Mouse (Mus musculus) myocyte (in vitro differentiated cells): ENCODE data around the gene Fam53a. TPM values are rescaled to one million over a fixed set of nuclear protein-coding genes. Genes with fewer than 3 reads are reported as not detected.

Source experiments
- H3K27me3 ChIP-seq: one replicate; pipeline ENCODE4 v1.6.1; 2011; ENCODE audit not compliant: control insufficient read depth, insufficient read depth, insufficient read length
- H3K36me3 ChIP-seq: one replicate; pipeline ENCODE4 v1.6.1; 2011; ENCODE audit not compliant: control insufficient read depth, insufficient read depth
- H3K4me2 ChIP-seq: one replicate; pipeline ENCODE4 v1.6.1; 2011; ENCODE audit warnings: low read depth, control low read depth
- H3K4me3 ChIP-seq: one replicate; pipeline ENCODE4 v1.5.1; 2011; ENCODE audit warnings: mild to moderate bottlenecking, control low read depth, moderate library complexity
- H3K79me2 ChIP-seq: one replicate; pipeline ENCODE4 v1.6.1; 2011; ENCODE audit not compliant: control insufficient read depth, insufficient read depth
- H3ac ChIP-seq: one replicate; pipeline ENCODE4 v1.6.1; 2011; ENCODE audit not compliant: control insufficient read depth, insufficient read length
- CEBPB ChIP-seq: IDR thresholded peaks from 2 replicates; pipeline ENCODE4 v1.6.1; 2011; ENCODE audit warnings: mild to moderate bottlenecking, moderate library complexity; ENCODE audit not compliant: poor library complexity, insufficient read depth, severe bottlenecking
- E2F4 ChIP-seq: IDR thresholded peaks from one replicate; pipeline ENCODE4 v1.6.1; 2011; ENCODE audit warnings: mild to moderate bottlenecking, control low read depth, moderate library complexity; ENCODE audit not compliant: insufficient read depth
- MAX ChIP-seq: IDR thresholded peaks from one replicate; pipeline ENCODE4 v1.6.1; 2011; ENCODE audit warnings: low read depth, mild to moderate bottlenecking, control low read depth
- MYOD1 ChIP-seq, 3 experiments: IDR thresholded peaks; one replicate each; pipeline ENCODE4 v1.6.1; 2011; ENCODE audit warnings: control low read depth in 2 of 3, low read depth in 2 of 3, mild to moderate bottlenecking in 2 of 3, moderate library complexity in 1 of 3; ENCODE audit not compliant: insufficient read length in 2 of 3, control insufficient read depth in 1 of 3
- MYOG ChIP-seq, 3 experiments: IDR thresholded peaks; one replicate each; pipeline ENCODE4 v1.6.1; 2011; ENCODE audit warnings: control low read depth in 2 of 3, low read depth in 2 of 3, mild to moderate bottlenecking in 2 of 3; ENCODE audit not compliant: insufficient read length in 2 of 3, control insufficient read depth in 1 of 3, insufficient read depth in 1 of 3
- POLR2A ChIP-seq: IDR thresholded peaks from one replicate; pipeline ENCODE4 v1.6.1; 2011; ENCODE audit warnings: low read depth, mild to moderate bottlenecking, control low read depth, moderate library complexity; ENCODE audit not compliant: insufficient read length
- POLR2AphosphoS2 ChIP-seq: IDR thresholded peaks from one replicate; pipeline ENCODE4 v1.6.1; 2011; ENCODE audit warnings: low read depth, control low read depth; ENCODE audit not compliant: insufficient read length
- REST ChIP-seq: IDR thresholded peaks from one replicate; pipeline ENCODE4 v1.6.1; 2011; ENCODE audit warnings: mild to moderate bottlenecking, control low read depth, moderate library complexity; ENCODE audit not compliant: insufficient read depth, insufficient read length
- SRF ChIP-seq: IDR thresholded peaks from one replicate; pipeline ENCODE4 v1.6.1; 2011; ENCODE audit warnings: low read depth; ENCODE audit not compliant: control insufficient read depth, insufficient read length
- TCF12 ChIP-seq: IDR thresholded peaks from one replicate; pipeline ENCODE4 v1.6.1; 2011; ENCODE audit warnings: mild to moderate bottlenecking, control low read depth; ENCODE audit not compliant: poor library complexity, insufficient read depth, severe bottlenecking
- TCF3 ChIP-seq: IDR thresholded peaks from one replicate; pipeline ENCODE4 v1.6.1; 2011; ENCODE audit warnings: low read depth, control low read depth; ENCODE audit not compliant: insufficient read length
- USF1 ChIP-seq: IDR thresholded peaks from one replicate; pipeline ENCODE4 v1.6.1; 2011; ENCODE audit warnings: low read depth, mild to moderate bottlenecking, control low read depth, moderate library complexity
- polyA plus RNA-seq: library from polyadenylated mRNA; unstranded; fragments of >200 nt; fragmentation: generic; extraction: Trizol; gene quantifications from one replicate; pipeline ENCODE4 v1.2.1, GENCODE M21; 2012; ENCODE audit warnings: missing spikeins

The Fam53a gene
- polyA plus RNA-seq, 1 experiment = 28.3 TPM

- H3K4me2 ChIP-seq = peak overlapping the region; percentile 93
- H3ac ChIP-seq = peak overlapping the region; percentile 63
- H3K36me3 ChIP-seq = peaks cover 12% of the 10 kb centered on the region
- no peak for TF ChIP-seq E2F4
- no peak for TF ChIP-seq TCF12
- H3K79me2 ChIP-seq = peaks cover 57% of the 10 kb centered on the region
- peak overlapping the region; percentile 97 for H3K4me3 ChIP-seq
- H3K27me3 ChIP-seq = no peaks in the 10 kb centered on the region
Observed at GRCm38 (mm10) chr5:33651541-33651920, 22.1 kb upstream of the Fam53a start.

GRCm38 (mm10) chr5:33651017-33651416 is 21.6 kb upstream of the Fam53a start:
- no peaks in the 10 kb centered on the region for H3K27me3 ChIP-seq
- H3K4me2 ChIP-seq = peak overlapping the region; percentile 93
- H3ac ChIP-seq = no peak overlapping the region
- no peak for TF ChIP-seq REST
- TF ChIP-seq MAX = no peak
- no peak for TF ChIP-seq MYOG (IDR thresholded peaks at IDR 0.05; ENCODE audit: control insufficient read depth in 1 of 3, insufficient read depth in 1 of 3, insufficient read length in 2 of 3, low read depth in 2 of 3)
- TF ChIP-seq CEBPB = no peak
- no peak for TF ChIP-seq E2F4
- TF ChIP-seq SRF = no peak
- no peak for TF ChIP-seq MYOD1 (IDR thresholded peaks at IDR 0.05; ENCODE audit: control insufficient read depth in 1 of 3, insufficient read length in 2 of 3, low read depth in 2 of 3)
- no peak for TF ChIP-seq POLR2AphosphoS2
- no peak for TF ChIP-seq POLR2A
- no peak for TF ChIP-seq USF1
- no peak for TF ChIP-seq TCF12
- no peak for TF ChIP-seq TCF3
- peaks cover 14% of the 10 kb centered on the region for H3K36me3 ChIP-seq
- H3K4me3 ChIP-seq = peak overlapping the region; percentile 97
- peaks cover 52% of the 10 kb centered on the region for H3K79me2 ChIP-seq

DNA sequence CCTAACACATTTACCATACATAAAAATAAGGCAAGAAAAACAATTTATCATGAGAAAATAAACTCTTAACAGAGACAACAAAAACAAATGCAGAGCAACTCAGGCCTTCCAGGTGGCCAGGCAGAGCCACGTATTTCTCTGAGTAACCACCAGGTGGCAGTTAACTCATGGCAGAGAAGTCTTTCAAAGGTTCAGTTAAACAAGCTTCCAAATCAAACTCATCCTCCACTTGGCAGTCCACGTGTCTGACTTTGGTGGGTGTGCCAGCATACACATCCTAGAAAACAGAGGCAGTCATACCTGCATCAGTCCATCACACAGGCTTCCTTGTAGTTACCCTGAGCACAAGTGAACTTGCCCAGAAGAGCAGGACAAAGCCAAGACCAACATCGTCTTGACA is 11.2 kb upstream of the Fam53a start:
- Histone ChIP-seq H3K4me2 (no peak overlapping the region), H3K36me3 (peaks cover 40% of the 10 kb centered on the region), H3K27me3 (no peaks in the 10 kb centered on the region), H3ac (no peak overlapping the region), H3K4me3 (no peak overlapping the region), H3K79me2 (no peaks in the 10 kb centered on the region)
- no peak for TF ChIP-seq MYOG (IDR thresholded peaks at IDR 0.05; ENCODE audit: control insufficient read depth in 1 of 3, insufficient read depth in 1 of 3, insufficient read length in 2 of 3, low read depth in 2 of 3)
- no peak for TF ChIP-seq MYOD1 (IDR thresholded peaks at IDR 0.05; ENCODE audit: control insufficient read depth in 1 of 3, insufficient read length in 2 of 3, low read depth in 2 of 3)
- TF ChIP-seq REST = no peak
- TF ChIP-seq MAX = no peak
- no peak for TF ChIP-seq TCF3
- TF ChIP-seq USF1 = no peak
- TF ChIP-seq TCF12 = no peak
- TF ChIP-seq POLR2A = no peak
- TF ChIP-seq POLR2AphosphoS2 = no peak
- no peak for TF ChIP-seq E2F4
- no peak for TF ChIP-seq SRF
- TF ChIP-seq CEBPB = no peak

DNA sequence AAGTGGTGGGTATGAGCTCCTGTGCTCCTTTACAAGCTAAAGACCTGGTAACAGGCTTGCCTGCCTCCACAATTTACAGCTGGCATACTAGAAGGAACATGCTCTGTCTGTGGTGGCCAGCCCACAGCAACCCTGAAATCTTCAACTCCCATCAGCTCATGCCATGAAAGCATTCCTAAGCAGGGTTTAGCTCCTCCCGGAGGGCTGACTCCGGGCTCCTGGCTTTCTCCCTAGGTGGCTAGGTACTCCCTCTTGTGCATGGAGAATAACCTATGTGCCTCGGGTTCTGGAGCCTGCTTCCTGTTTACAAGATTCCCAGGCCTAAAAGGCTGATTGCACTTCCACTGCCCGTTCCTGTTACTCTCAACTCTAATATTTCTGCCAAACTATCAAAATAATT is 9.4 kb upstream of the Fam53a start:
- no peak overlapping the region for H3ac ChIP-seq

More for the DNA sequence above, 9.4 kb upstream of the Fam53a start:
- Histone ChIP-seq H3K27me3 (no peaks in the 10 kb centered on the region), H3K36me3 (peaks cover 26% of the 10 kb centered on the region), H3K79me2 (no peaks in the 10 kb centered on the region), H3K4me2 (no peak overlapping the region), H3K4me3 (no peak overlapping the region)
- no peak for TF ChIP-seq MYOG (IDR thresholded peaks at IDR 0.05; ENCODE audit: control insufficient read depth in 1 of 3, insufficient read depth in 1 of 3, insufficient read length in 2 of 3, low read depth in 2 of 3)
- TF ChIP-seq POLR2A = no peak
- TF ChIP-seq SRF = no peak
- no peak for TF ChIP-seq CEBPB
- TF ChIP-seq REST = no peak
- TF ChIP-seq MAX = no peak
- TF ChIP-seq POLR2AphosphoS2 = no peak
- no peak for TF ChIP-seq E2F4
- TF ChIP-seq TCF3 = no peak
- no peak for TF ChIP-seq MYOD1 (IDR thresholded peaks at IDR 0.05; ENCODE audit: control insufficient read depth in 1 of 3, insufficient read length in 2 of 3, low read depth in 2 of 3)
- TF ChIP-seq TCF12 = no peak
- TF ChIP-seq USF1 = no peak
